Mouse (Mus musculus) brain, embryonic 14.5 days (tissue): ENCODE data around the gene Mmel1. TPM values are rescaled to one million over a fixed set of nuclear protein-coding genes. Genes with fewer than 3 reads are reported as not detected.

Source experiments
- DNase-seq: peaks from one replicate; pipeline ENCODE4 v3.0.0-alpha.2; 2011; ENCODE audit warnings: low read depth
- CTCF ChIP-seq: fragments of 200-500 bp; IDR thresholded peaks from 2 replicates; pipeline ENCODE4 v1.5.1; 2012; ENCODE audit warnings: inconsistent platforms, mild to moderate bottlenecking, moderate library complexity, borderline replicate concordance; ENCODE audit not compliant: insufficient read depth, insufficient read length; ENCODE audit errors: extremely low read depth
- POLR2A ChIP-seq: fragments of 200-500 bp; IDR thresholded peaks from 2 replicates; pipeline ENCODE4 v1.6.1; 2012; ENCODE audit warnings: mild to moderate bottlenecking, inconsistent platforms, borderline replicate concordance; ENCODE audit not compliant: poor library complexity, insufficient read depth, insufficient read length, severe bottlenecking; ENCODE audit errors: extremely low read depth
- polyA plus RNA-seq: library from polyadenylated mRNA; depleted of rRNA; stranded (reverse); fragments of >200 nt; gene quantifications from 2 replicates; pipeline ENCODE4 v1.2.3, GENCODE M21; 2012

Gene Mmel1
- polyA plus RNA-seq, 1 experiment, result 0.29 TPM

DNA sequence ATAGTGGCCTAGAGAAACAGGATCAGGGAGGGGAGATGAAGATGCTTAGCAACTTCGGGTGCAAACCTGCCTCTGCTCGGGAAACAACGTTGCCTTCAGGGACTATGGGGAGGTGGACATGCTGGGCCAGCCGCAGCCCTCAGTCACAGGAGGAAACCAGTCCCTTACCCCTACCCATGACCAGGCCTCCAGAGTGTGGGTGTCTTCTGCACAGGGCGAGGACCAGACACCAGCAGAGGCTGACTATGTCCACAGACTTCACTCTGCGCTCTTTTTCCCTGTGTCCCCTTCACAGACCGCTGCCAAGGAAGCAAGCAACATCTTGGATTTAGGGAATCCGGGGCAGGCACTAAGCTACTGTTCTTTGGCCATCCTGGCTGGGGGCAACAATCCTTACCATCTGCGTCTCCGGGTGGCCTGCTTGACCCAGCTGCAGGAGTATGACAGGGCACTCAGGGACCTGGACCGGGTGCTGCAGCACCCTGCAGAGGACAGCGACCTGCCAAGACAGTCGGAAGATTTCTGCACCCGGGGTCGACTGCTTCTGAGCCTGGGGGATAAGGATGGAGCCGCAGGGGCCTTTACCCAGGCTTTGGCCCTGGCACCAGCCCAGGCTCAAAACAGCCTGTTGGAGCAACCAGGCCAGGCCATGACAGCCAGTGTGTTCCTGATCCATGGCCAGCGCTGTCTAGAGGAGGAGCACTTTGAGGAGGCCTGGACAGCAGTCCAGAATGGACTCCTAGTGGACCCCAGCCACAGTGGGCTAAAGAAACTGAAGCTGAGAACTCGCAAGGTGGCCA lies 4.2 kb upstream of the Mmel1 start:
- DNase-seq, result no peak
- TF ChIP-seq POLR2A, result no peak
- no peak for TF ChIP-seq CTCF

DNA sequence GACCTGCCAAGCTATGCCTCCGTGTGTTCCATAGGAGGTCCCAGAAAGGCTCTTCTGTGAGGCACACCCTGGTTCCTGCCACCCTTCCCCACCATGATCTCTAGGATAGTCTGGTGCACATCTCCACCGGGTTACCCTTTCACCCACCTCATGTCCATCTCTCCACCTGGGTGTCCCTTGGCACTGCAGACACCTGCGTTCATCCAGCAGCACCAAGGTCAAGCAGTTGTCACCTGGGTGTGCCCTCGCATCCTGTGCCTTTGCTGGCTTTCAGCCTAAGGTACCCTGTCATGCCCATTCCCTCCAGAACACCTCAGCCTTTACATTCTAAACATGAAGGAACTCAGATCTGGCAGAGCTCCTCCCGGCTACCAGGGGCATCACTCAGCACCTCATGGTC lies 3.0 kb upstream of the Mmel1 start:
- DNase-seq, result no peak
- no peak for TF ChIP-seq POLR2A
- no peak for TF ChIP-seq CTCF

DNA sequence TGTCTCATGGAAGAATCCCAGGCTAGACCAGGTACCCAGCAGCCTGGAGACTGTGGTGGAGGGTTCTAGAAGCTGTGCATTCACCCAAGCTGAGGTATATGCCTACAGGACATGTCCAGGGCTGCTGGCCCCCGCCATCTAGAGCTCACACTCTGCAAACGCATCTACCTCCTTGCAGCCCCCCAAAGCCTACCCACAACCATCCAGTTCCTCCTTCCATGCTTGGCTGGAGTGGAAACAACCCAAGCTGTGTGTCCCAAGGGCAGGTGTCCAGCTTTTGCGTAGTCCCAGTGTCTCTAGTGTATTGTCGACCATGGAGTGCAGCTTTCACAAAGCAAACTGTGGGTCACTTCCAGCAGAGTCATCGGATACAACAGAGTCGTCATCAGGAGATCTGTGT lies 2.1 kb upstream of the Mmel1 start:
- no peak for TF ChIP-seq POLR2A
- no peak for DNase-seq

DNA sequence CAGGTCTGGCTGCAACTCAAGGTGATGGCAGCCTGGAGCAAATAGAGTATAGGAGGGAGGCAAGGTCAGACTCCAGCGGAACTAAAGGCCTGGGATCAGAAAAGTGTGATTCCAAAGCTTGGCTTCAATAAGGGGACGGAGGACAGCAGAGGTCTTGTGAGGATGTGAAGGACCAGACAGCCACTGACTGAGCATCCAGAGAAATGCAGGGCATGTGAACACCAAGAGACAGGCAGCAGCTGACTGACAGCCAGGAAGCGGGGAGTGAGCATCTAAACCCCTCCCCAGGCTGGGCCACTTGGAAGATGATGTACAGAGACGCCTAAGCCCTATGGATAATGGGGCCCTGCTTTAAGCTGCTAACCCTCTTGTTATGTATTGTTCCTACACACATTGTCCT lies 1.3 kb downstream of the Mmel1 start:
- no peak for DNase-seq
- no peak for TF ChIP-seq CTCF
- TF ChIP-seq POLR2A, result no peak

DNA sequence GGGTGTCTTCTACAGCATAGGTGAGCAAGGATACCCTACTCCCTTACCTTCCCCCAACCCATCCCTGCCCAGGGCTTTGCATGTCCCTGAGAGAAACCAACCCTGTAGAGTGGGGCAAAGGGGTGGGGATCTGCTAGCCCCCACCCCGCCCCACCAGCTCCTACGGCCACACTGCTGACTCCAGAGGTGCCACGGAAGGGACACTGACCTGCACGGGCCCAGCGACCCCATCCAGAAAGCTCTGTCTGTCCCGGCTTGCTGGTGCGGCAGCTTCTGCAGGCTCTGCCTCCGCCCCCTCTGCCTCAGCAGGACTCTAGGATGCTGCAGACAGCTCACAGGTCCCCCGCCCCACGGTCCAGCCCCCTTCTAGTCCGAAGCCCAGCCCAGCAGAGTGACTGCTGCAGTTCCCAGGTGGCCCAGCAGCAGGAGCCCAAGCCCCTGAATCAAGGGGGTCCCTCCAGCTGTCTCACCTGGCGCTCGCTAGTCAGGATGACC lies 2.4 kb downstream of the Mmel1 start:
- DNase-seq, result peak; percentile 53
- TF ChIP-seq POLR2A, result no peak
- peak; percentile 34; the same call in 1 of the 2 replicates for TF ChIP-seq CTCF

DNA sequence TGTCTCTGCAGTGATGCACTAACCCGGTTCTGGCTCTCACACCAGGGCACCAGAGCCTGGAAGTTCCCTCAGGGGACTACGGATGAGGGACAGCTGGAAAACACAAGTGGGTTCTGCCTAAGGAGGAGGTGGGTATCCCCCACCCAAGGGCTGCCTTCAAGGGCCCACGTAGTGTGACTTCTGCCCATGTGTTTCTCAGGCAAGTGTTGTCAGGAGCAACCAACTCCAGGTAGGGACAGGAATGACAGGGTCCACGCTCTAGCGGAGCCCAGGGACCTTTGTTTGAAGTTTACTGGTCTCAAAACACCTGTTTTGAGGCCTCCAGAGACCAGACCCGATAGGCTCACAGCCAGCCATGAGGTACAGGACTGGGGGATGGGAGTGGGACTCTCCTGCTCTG lies 3.8 kb downstream of the Mmel1 start:
- no peak for DNase-seq
- no peak for TF ChIP-seq POLR2A
- TF ChIP-seq CTCF, result no peak

DNA sequence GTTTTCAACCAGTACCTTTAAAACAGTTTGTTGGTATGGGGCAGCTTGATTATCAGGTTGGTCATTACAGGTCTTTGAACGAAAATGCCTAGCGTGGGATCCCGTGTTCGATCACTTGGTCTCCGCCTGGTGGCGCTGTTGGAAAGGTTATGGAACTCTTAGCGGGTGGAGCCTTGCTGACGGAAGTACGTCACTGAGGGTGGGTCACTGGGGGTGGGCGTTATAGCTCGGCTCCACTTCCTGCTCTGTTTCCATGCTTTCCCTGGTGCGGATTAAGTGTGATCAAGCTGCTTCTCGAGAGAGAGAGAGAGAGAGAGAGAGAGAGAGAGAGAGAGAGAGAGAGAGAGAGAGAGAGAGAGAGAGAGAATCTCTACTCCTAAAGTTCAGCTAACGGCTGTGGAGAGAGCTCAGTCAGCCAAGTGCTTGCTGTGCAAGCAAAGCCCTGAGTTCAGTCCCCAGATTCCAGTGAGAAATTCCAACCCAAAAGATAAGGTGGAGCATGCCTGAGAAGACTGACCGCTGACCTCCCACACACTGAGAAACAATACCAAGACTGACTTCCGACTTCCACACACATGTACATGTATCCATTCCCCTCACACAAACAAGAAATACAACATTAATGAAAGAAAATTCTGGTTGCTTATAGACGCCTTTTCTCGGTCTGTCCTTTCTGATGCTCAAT lies 8.6 kb downstream of the Mmel1 start:
- peak; percentile 96 for TF ChIP-seq CTCF
- TF ChIP-seq POLR2A, result peak; percentile 26; the same call in 1 of the 2 replicates
- DNase-seq, result peak; percentile 98

DNA sequence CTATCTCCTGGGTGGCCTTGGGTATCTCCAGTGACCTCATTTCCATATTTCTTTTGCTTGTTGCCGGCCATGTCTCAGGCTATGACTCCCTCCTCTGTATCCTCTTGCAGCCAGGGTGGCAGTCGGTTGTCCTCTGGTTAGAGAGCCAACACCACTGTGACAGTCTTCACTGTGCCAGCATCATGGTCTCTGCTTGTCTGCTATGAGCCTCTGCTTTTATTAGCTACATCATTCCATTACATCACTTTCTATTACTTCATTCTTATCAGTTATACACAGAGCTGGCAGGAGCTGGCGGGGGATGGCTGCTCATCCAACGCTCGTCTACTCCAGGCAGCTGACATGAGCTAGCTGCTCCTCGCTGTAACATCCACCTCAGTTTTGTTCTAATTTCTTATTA lies 11.3 kb downstream of the Mmel1 start:
- no peak for DNase-seq
- TF ChIP-seq CTCF (no peak), POLR2A (no peak)

DNA sequence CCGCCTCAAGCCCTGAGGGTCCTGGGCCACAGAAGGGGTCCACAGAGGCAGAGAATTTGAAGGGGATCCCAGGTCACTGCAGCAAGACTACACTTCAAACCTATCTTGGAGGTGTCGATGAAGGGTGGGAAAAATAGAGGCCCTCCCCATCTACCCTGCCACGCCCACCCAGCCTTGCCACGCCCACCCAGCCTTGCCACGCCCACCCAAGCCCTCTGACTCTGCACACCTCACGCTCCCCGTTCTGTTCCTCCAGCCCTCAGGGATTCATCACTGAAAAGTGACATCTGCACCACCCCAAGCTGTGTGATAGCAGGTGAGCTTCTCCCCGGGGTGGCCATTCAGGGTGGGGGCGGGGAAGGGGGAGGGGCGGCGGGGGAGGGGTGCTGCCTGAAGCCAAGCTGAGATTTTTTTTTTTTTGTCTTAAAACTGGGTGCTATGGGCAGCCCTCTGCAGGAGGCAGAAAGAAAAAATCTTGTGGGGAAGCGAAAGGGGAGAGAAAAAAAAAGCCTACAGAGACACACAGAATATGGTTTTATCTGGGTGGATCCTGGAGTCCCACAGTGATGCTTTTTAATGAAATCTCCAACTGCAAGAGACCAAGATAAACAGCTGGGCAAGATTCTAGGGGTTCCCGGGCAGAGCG lies 12.8 kb downstream of the Mmel1 start:
- DNase-seq, result no peak
- TF ChIP-seq POLR2A, result no peak
- no peak for TF ChIP-seq CTCF

DNA sequence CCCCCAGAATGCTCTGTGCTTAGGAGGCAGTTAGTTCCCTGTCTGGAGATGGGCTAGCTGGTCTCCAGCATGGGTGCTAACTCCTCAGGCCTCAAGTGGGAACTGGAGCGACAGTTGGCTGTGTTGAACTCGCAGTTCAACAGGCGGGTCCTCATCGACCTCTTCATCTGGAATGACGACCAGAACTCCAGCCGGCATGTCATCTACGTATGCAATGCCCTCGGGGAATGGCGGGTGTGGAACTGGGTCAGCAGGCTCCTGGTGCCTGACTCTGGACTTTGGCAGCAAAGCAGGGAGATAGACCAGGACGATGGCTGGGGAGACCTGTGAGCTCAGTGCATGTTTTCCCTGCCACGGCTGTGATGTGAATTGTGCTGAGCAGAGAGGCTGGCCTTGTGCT lies 16.0 kb downstream of the Mmel1 start:
- TF ChIP-seq POLR2A, result no peak
- no peak for TF ChIP-seq CTCF

DNA sequence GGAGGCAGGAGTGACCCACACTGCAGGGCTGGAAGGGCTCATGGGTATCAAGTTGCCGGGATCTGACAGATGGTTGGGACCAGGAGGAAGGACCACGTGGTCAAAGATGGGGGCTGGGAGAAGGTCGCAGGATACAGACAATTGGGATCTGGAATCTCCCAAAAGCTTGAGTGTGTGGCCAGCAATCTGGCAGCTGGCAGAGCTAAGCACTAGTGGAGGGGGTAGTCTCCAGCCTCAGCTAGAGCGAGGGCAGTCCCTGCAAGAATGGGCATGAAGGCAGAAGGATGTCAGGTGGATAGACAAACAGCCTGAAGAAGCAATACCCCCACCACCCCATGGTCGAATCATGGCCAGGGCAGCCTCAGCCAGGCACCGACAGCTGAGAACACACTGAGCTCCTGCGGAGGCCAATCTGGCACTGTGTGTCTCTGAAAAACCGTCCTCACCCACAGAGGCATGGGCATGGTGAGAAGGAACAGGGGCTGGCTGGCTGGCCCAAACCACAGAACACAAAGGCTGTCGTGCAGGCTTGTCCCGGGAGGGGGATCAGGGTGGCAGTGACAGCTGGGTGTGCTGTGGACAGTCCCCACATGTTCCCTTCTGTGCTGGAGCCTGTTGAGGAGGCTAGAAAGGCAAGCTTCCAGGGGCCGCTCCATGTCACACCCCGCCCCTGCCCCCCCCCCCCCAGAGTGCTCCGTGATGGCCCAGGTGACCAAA lies 17.6 kb downstream of the Mmel1 start:
- peak; percentile 33 for DNase-seq
- no peak for TF ChIP-seq POLR2A
- TF ChIP-seq CTCF, result no peak

More for the DNA sequence above, 16.0 kb downstream of the Mmel1 start:
- no peak for DNase-seq

DNA sequence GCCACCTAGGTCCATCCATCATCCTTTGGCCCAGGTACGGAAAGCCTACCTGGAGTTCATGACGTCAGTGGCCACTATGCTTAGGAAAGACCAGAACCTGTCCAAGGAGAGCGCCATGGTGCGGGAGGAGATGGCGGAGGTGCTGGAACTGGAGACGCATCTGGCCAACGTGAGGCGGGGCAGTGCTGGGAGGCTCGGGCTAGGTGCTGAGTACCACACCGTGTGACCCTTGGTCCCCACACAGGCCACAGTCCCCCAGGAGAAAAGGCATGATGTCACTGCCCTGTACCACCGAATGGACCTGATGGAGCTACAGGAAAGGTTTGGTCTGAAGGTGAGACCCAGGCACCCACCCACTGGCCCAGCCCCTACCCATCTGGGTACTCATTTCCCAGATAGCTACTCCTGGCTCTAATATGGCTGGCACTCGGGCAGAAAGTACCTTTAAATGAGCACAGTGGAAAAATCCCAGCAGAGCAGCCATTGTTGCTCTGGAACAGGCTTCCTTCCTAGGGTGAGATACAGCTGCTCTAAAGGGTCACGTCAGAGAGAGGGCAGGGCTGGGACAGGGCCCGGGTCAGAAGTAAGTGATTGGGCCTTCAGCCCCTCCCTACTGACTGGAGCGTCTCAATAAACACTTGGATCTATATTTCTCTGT lies 18.3 kb downstream of the Mmel1 start:
- TF ChIP-seq CTCF (no peak), POLR2A (no peak)
- no peak for DNase-seq
